Mouse (Mus musculus) A20 (cell line): Measurements from ENCODE around the gene Gm28042.
A peak's percentile ranks its signal among the peaks of the same experiment; 100 is the strongest.

Experiments
- DNase-seq: peaks from one replicate; pipeline ENCODE4 v3.0.0-alpha.2; 2011; ENCODE audit warnings: low read depth, low spot score

Gene Gm28042

DNA sequence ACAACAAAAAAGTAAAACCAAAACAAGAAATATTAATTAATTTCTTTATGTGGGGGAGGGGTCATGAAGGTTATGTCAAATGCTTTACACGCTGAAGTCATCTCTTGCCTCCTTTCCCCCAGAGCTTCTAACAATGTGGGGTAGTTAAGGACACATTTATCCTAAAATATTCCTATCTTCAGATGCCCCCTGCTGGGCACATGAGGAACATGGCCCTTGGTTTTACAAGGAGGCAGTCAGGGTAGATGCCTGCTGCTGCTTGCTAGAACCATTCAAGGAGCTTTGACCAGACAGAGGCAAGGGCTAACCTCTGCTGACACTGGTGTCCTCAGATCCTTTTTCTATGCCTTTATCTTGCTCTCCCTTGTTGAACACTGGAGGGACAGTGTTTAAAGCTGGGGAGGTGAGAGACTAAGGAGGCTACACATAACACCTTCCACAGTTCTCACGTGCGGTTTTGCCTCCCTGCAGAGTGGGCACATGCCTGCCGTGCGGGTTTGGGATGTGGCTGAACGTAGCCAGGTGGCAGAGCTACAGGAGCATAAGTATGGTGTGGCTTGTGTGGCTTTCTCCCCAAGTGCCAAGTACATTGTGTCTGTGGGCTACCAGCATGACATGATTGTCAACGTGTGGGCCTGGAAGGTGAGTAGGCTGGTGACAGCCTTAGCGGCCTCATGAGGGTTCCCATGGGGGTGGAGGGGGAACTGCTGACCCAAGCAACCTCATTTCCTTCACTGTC is 15.7 kb upstream of the Gm28042 start:
- DNase-seq: peak; percentile 62

DNA sequence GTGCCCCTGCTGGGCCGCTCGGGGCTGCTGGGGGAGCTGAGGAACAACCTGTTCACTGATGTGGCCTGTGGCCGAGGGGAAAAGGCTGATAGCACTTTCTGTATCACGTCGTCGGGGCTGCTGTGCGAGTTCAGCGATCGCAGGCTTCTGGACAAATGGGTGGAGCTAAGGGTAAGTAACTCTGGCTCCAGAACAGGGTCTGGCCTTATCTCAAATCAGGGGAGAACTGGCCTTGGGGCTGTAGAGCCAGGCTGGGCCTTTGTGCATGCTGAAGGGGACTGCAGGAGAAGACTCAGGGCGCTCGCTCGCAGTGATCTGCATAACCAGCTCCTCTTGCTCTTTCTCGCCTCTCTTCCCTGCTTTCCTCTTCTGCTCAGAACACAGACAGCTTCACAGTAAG is 14.4 kb upstream of the Gm28042 start:
- no peak for DNase-seq

DNA sequence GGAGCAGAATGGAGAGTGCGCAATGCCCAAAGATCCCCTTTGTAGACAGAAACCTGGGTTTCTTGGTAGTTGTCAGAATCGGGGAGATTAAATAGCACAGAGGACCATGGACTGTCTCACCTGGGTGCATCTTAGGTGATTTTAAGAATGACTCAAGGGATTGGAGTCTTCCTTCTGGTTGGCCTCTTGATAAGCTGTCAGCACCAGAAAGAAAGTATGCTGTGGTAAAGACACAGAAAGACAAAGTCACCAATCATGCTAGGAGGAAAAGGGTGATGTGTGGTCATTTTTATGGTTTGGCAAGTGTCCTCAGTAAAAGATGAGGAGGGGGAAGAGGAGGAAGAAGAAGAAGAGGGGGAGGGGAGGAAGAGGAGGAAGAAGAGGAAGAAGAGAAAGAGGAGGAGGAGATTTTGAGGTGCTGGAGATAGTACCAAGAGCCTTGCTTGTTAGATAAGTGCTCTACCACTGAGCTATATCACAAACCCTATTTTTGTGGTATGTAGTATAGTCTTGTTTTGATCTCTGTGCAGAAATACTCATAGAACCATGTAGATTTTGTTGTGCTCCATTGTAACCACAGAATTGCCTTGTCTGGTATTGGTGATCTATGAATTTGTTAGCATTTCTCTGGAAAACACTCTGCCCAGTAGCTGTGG is 13.3 kb upstream of the Gm28042 start:
- no peak for DNase-seq

DNA sequence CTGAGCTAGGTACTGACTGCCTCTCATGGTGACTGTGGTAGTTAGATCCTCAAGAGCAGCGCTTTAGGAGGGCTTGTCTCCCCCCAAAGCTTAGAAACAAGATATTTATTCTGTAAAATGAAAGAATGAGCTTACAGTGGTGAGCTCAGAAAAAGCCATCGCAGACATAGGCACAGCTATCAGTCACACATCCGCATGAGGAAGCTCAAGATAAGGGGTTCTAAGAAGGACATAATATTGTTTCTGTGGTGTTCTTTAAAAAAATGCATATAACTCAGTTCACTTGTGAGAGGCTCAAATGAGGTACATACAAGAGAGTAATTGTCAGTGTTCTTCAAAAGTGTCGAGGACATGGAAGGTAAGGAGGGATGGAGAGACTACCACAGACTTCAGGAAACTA is 11.4 kb upstream of the Gm28042 start:
- no peak for DNase-seq

DNA sequence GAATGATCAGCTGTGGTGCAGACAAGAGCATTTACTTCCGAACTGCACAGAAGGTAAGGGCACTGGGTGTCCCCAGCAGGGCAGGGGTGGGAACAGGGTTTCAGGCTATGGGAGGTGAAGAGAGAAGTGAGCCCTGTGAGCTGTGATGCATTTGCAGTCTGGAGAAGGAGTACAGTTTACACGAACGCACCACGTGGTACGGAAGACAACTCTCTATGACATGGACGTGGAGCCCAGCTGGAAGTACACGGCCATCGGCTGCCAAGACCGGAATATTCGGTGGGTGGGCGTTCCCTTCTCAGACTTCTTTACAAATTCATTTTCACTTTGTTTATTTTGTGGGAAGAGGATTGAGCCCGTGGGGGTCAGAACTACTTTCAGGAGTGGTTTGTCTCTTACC is 9.7 kb upstream of the Gm28042 start:
- no peak for DNase-seq

DNA sequence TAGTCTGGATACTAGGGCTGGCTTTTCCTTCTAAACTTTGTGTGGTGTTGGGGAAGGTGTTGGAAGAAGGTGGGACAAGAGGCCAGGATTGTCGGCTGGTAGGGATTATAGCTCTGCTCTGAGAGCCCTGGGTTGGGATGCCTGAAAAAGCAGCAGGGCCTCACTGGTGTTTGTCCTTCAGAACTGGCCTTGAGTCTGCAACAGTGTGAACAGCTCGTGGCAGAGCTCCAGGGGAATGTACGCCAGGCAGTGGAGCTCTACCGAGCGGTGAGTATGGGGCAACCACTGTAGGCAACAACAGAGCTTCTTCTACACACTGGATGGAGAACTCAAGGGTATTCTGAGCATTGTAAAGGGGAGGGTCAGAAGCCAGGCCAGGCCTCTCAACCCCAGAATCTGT is 3.0 kb upstream of the Gm28042 start:
- no peak for DNase-seq

DNA sequence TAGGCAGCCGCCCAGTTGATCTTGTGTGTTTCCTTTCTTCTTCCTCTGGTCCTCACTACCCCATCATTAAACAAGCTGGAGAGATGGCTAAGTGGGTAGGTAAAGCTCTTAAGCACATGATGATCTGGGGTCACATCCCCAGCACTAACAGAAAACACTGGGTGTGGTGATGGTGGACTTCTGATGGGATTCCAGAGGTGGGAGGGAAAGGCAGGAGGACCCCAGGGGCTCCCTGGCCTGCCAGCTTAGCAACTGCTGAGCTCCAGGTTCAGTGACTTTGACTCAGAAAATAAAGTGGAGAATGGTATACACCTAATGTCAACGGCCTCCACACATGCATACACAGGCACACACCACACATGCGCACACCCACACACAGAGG is 648 bp downstream of the Gm28042 start:
- DNase-seq: peak; percentile 63

DNA sequence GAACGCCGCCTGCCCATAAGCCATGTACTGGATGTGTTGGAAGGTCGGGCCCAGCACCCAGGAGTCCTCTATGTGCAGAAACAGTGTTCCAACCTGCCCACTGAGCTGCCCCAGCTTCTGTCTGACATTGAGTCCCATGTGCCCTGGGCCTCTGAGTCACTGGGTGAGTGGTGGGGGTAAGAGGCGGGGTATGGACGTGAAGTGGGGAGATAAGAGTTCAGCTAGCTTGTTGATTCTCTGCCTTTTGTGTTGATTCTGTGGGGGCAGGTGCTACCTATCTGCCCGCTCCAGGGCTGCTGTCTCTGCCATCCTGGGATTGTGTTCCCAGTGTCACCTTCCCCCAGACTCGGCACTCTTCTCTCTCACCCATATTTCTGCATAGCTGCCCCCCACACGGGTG is 3.1 kb downstream of the Gm28042 start:
- DNase-seq: no peak

DNA sequence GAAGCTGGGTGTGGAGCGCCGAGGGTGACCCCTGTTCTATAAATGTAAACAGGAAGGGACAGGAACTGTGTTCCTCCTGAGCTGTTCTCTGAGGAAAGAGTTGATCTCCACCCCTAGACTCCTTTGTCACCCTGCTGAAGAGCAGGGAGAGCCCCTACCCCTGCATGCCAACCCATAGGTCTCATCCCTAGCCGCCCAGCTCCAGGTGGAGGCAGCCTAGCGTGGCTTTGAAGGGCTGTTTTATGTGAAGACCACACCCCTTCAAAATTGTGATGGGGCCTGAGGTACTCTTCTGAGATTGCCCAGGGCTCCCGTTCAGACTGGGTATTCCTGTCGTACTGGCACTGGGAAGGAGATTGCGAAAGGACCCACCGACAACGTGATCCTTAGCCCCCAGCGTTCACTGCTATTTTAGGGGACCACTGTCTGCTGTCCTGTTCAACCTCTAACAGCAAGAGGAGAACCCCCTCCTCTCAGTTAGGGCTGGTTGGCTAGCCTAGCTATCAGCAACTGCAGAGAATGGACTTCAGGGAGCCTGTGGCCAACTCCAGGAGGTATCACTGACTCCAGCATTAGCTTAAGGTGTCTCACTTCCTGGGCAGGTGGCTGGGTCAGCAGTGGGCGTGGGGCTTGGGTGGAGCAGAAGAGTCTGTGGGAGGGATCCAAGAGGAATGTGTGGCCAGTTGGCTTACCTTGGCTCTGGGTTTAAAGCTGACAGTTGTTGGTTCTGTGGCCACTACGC is 5.6 kb downstream of the Gm28042 start, which contains the start of gene Pla2g4b:
TSS of gene Pla2g4b (plus strand) at position 692 of the 742 bp plus-strand sequence.
- peak; percentile 82 for DNase-seq

DNA sequence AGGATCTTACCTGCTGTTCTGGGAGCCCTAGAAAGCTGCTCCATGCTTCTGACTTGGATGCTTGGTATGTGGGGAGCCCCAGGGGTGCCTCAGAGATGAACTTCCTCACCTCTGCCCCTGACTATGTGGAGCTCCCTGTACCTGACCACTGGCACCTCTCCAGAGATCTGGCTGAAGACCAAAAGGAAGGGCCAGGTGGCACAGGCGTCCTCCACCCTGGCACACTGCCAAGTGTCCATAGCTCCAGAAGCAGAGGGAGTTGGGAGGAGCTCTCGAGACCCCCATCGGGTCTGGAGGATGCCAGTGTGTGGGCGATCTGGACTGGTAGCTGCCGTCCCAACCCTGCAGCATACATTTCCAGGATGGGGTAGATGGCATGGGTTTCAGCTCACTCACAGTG is 6.4 kb downstream of the Gm28042 start:
- DNase-seq: no peak

DNA sequence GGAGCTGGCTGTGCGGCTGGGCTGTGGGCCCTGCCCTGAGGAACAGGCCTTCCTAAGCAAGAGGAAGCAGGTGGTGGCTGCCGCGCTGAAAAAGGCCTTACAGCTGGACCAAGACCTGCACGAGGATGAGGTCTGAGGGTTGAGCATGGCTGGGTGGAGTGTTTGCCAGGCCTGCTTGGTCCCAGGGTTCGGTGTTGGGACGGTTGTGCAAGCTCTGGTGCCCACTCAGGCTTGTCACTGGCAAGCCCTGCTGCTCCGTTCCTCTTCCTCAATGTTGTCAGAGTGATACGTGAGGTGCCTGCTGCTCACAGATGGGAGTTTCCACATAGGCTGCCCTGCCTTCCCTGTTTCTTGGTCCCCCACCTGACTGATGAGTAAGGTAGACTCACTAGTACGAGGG is 10.5 kb downstream of the Gm28042 start:
- no peak for DNase-seq

DNA sequence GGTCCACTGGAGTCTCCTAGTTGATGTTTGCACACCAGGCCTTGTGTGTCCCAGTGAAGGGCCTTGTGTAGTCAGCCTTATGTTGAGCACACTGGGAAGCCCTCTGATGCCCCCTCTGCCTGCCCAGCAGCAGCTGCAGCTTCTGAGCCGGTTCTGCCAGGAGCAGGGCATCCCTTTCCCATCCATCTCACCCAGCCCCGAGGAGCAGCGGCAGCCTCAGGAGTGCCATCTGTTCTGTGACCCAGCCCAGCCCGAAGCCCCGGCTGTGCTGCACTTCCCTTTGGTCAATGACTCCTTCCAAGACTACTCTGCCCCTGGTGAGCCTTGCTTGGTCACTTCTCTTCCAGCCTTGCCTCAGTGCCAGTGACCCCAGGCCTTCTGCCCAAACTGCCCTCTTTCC is 13.7 kb downstream of the Gm28042 start:
- DNase-seq: no peak

DNA sequence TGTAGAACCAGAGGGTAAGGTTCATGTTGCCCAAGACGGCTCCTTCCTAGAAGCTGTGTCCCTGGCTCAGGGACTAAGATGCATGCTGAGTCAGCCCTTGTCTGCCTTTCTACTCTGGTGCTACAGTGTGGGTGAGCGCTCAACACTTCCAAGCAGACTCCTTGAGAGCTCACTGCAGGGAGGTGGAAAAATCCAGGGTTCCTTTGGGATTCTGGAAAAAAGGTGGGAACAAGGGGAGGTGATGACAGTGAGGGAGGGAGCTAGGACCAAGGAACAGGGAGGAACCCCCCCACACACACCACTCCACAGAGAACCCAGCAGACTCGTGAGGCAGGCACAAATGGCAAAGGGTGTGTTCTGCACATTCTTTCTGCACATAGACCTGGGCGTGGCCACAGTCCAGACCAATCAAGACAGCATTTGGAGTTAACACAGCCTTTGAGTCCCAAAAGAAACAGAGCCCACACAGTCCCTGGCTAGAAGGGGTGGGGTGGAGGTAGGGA is 16.9 kb downstream of the Gm28042 start:
- no peak for DNase-seq

DNA sequence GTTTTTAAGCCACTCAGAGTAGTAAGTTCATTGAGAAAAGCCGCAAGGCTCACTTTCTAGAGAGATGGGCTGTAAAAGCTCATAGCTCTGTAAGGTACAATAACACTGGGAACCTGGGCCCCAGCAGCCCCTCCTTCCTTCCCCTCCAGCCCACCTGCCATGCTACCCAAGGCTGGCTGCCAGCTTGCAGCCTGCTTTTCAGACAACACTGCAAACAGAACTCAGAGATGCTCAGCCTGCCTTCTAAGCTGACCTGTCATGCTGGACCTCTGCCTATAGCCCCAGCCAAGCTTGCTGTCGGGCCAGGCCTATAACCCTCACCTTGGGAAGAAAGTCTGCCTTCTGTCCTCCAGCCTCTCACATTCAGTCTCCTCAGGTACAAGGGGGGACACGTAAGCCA is 17.4 kb downstream of the Gm28042 start:
- DNase-seq: no peak

DNA sequence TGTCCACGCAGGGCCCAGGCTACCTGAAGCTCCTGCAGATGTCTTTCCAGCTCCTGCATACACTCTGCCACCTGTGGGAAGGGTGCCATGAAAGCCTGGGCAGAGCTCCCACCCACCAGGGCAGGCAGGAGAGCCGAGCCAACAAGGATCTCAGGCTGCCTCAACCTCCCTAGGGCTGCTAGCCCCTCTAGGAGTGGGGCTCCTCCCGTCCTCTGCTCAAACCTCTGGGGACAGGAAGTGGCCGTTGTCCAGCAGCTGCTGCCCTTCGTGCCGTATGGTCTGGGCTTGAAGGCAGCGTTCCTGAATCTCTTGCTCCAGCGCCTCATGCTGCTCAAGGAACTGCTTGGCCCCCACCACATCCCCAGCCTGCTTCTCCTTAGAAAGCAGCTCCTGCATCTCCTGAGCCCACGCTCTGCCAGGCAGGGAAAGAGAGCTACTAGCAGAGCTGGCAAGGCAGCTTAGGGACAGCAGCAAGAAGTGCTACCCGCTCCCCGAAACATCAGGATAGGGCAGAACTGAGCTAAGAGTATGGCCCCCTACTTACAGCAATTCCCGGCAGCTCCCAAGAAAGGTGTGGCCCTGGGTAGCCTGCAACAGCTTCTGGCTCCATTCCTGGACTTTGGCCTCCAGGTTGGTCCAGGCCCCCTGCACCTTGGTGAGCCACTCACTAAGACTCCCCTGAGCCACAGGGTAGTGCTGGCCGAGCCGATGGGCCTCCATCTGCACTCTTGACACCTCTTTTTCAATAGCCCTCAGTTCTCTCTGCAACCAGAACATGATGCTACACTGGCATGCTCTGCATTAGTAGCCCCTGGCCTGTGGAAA is 19.4 kb downstream of the Gm28042 start:
- no peak for DNase-seq

DNA sequence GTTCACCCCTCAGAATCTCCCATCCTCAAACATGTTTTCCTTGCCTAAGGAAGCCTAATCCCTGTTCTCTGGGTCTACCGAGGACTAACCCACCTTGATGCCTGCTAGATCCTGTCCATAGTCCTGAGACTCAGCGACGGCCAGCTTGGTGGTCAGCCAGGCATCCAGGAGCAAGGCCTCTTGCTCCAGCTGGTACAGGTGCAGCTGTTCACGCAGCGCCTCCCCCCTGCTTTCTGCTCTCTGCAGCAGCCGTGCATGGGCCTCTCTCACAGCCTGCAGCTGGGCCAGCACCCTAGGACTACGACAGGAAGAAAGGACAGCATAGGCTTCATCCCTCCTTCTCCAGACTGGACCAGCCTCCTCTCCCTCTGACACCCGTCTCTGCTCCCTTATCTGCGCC is 20.9 kb downstream of the Gm28042 start:
- DNase-seq: no peak

DNA sequence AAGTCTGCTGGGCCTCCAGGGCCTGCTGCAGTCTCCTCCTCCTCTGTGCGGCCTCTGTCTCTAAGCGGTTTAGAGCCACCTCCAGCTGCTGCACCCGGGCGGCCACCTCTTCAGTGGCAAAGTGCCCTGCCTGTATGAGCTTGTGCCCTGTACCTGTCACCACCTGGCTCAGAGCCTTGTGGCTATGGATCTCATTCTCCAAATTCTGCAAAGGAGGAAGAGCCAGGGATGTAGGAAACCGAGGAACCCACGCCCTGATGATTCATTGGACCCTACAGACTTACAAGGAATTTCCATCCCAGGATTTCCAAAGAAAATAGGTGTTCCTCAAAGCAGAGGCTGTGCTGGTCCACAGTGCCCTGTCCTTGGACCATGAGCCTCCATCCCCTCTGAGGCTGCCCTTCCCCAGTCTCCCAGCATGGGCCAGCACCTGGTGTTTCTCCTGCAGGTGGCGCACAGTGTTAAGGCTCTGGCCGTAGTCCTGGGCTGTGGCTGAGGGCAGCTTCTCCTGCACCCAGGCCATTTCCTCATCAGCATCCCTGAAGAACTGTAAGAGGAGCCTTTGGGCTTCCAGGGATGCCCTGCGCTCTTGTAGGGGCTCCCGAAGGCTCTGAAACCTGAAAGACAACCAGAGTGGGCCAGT is 22.5 kb downstream of the Gm28042 start:
- DNase-seq: peak; percentile 46

DNA sequence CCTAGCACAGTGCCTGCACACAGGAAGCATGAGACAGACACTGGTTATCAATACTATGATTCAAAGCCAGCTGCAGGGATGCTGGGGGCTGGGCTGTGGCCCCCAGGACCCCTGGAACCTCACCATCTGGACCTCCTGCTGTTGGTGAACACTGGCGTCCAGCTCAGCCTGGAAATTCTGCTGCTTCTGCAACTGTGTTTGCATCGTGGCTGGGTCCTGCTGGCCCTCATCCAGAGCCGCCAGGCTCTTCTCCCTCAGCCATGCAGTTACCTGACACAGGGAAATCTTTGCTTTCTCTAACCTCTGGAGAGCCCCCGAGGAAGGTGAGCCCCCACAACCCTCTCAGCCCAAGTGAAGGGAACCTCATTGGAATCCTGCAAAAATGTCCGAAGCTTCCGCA is 24.1 kb downstream of the Gm28042 start:
- DNase-seq: no peak

DNA sequence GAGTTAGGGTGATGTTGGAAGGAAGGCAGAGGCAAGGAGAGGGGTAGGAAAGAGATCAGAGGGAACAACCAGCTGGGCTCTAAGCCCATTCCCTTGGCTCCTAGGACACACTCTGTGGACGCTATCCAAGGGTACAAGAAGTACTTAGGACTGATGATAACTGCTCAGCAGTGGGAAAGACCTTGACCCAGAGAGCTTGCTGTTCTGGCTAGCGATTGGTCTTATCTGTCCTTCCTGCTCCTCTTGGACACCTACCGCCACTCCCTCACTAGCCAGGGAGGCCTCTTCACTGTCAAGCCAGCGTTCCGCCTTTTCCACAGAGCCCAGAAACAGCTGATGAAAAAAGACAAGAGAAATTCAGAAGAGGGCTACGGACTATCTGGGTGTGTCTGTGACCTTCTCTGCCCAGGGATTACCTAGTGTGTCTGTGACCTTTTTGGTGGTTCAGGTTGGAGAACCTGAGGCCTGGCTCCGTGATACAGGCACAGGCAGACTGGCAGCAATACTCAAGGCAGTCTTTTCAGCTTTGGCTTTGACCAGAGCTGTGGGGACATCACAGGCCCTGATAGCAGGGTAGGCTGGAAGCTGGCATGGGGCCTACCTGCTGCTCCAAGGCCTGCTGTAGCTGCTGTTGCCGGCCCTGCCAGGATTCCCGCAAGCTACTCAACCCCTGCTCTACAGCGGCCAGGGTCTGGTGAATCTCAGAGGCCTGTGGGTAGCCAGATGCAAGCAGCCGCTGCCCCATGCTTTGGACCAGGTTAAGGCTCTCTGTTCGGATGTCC is 27.7 kb downstream of the Gm28042 start:
- DNase-seq: no peak

DNA sequence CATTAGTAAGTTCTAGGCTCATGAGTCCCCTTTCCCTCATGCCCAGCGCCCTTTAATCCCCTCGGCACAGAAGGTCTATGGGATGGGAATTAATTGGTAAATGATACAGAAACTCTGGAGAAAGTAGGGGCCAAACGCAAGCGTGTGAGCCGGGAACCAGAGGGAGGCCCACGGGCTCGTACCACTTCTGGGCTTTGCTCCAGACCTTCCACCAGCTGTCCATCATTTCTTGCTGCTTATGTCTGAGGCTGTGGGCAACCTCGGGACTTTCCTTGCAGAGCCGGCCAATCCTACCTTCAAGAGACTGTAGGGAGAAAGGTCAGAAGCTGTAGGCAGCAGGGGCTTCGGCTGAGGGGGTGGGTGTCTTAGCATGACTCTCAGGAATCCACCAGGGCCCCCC is 28.6 kb downstream of the Gm28042 start:
- DNase-seq: no peak
